Mouse (Mus musculus) hindbrain, embryonic 16.5 days (tissue): ENCODE measurements at regions not wholly inside any gene's neighbourhood (a gene's known extent, or its start where the extent isn't known, plus 50 kb on each side); places are given as distances from the start of the nearest gene placed in this dataset. TPM values are rescaled to one million over a fixed set of nuclear protein-coding genes. Genes with fewer than 3 reads are reported as not detected.

Experiments
- ATAC-seq: fragments of 200-750 bp; cut with Nextera tagmentation; 2 replicates; pipeline ENCODE4 v1.8.0; 2017; ENCODE audit warnings: moderate TSS enrichment, moderate library complexity
- H3K27ac ChIP-seq: fragments of 300-500 bp; sonication (generic); 2 replicates; pipeline ENCODE4 v1.5.1; 2014; ENCODE audit warnings: low read depth, mild to moderate bottlenecking, control low read depth, low read length, moderate library complexity
- H3K27me3 ChIP-seq: fragments of 300-500 bp; sonication (generic); replicated peaks from 2 replicates; pipeline ENCODE4 v1.6.1; 2014; ENCODE audit warnings: low read length; ENCODE audit not compliant: control insufficient read depth, insufficient read depth
- H3K36me3 ChIP-seq: fragments of 300-500 bp; sonication (generic); 2 replicates; pipeline ENCODE4 v1.6.1; 2014; ENCODE audit warnings: mild to moderate bottlenecking, low read length, moderate library complexity, mixed read lengths; ENCODE audit not compliant: control insufficient read depth, insufficient read depth
- H3K4me1 ChIP-seq: fragments of 300-500 bp; sonication (generic); 2 replicates; pipeline ENCODE4 v1.6.1; 2014; ENCODE audit warnings: low read depth, low read length; ENCODE audit not compliant: control insufficient read depth, insufficient read depth
- H3K4me2 ChIP-seq: fragments of 300-500 bp; sonication (generic); 2 replicates; pipeline ENCODE4 v1.6.1; 2014; ENCODE audit warnings: mild to moderate bottlenecking, low read length, control low read depth, moderate library complexity
- H3K4me3 ChIP-seq: fragments of 300-500 bp; sonication (generic); 2 replicates; pipeline ENCODE4 v1.5.1; 2014; ENCODE audit warnings: mild to moderate bottlenecking, low read length, control low read depth, moderate library complexity
- H3K9ac ChIP-seq: fragments of 300-500 bp; sonication (generic); 2 replicates; pipeline ENCODE4 v1.6.1; 2014; ENCODE audit warnings: low read depth, mild to moderate bottlenecking, control low read depth, low read length, moderate library complexity
- H3K9me3 ChIP-seq: fragments of 300-500 bp; sonication (generic); 2 replicates; pipeline ENCODE4 v1.6.1; 2014; ENCODE audit warnings: mild to moderate bottlenecking, low read length, moderate library complexity; ENCODE audit not compliant: control insufficient read depth
- WGBS: fragments of 180-500 bp; shearing (Covaris S2); extraction: QIAGEN DNeasy Blood & Tissue Kit; methylation state at CpG from one replicate; pipeline ENCODE4 v1.1.7; 2014; 5-methylcytosine and 5-hydroxymethylcytosine counted together
- microRNA-seq: library from miRNA; unstranded; fragments of <30 nt; microRNA quantifications from one replicate; pipeline ENCODE4, GENCODE M21; 2017

- Histone ChIP-seq H3K9ac (no peak overlapping the region), H3K4me1 (no peaks in the 10 kb centered on the region), H3K4me2 (no peak overlapping the region), H3K36me3 (no peaks in the 10 kb centered on the region), H3K27ac (no peak overlapping the region), H3K4me3 (no peak overlapping the region), H3K9me3 (no peaks in the 10 kb centered on the region), H3K27me3 (no peaks in the 10 kb centered on the region)
- no peak for ATAC-seq
- 0% methylated on average over 2 of the region's 2 CpGs for WGBS
Observed at GRCm38 (mm10) chr7:77812052-77812903, 925.5 kb downstream of the Ntrk3 start.

- H3K27me3 ChIP-seq, result no peaks in the 10 kb centered on the region
- H3K9ac ChIP-seq, result no peak overlapping the region
- no peaks in the 10 kb centered on the region for H3K36me3 ChIP-seq
- H3K4me3 ChIP-seq, result no peak overlapping the region
- 69% methylated on average over 2 of the region's 2 CpGs for WGBS
- H3K27ac ChIP-seq, result no peak overlapping the region
- H3K9me3 ChIP-seq, result no peaks in the 10 kb centered on the region
- H3K4me1 ChIP-seq, result no peaks in the 10 kb centered on the region
- ATAC-seq, result no peak
- H3K4me2 ChIP-seq, result no peak overlapping the region
Observed at GRCm38 (mm10) chr7:77786801-77787200, 951.0 kb downstream of the Ntrk3 start.

- peak; percentile 93 for ATAC-seq
- no peaks in the 10 kb centered on the region for H3K36me3 ChIP-seq
- no peaks in the 10 kb centered on the region for H3K9me3 ChIP-seq
- H3K4me2 ChIP-seq, result peak overlapping the region; percentile 47
- H3K27ac ChIP-seq, result peak overlapping the region; percentile 13; the same call in 1 of the 2 replicates
- no peaks in the 10 kb centered on the region for H3K27me3 ChIP-seq
- no peak overlapping the region for H3K9ac ChIP-seq
- H3K4me3 ChIP-seq, result 0 out of 2 replicates have a peak overlapping the region, but pooled peaks have one; percentile 6
- WGBS, result 33% methylated on average over 11 of the region's 11 CpGs
- peaks cover 3% of the 10 kb centered on the region; the same call in 1 of the 2 replicates for H3K4me1 ChIP-seq
Observed at GRCm38 (mm10) chr7:77771711-77772449, 965.9 kb downstream of the Ntrk3 start.

- no peak overlapping the region for H3K9ac ChIP-seq
- WGBS, result 73% methylated on average over 4 of the region's 4 CpGs
Observed at GRCm38 (mm10) chr7:77738996-77739765, 998.6 kb downstream of the Ntrk3 start.

More at GRCm38 (mm10) chr7:77738996-77739765, 998.6 kb downstream of the Ntrk3 start:
- Histone ChIP-seq H3K9me3 (no peaks in the 10 kb centered on the region), H3K4me1 (no peaks in the 10 kb centered on the region), H3K27ac (no peak overlapping the region), H3K4me3 (no peak overlapping the region), H3K36me3 (no peaks in the 10 kb centered on the region), H3K4me2 (no peak overlapping the region), H3K27me3 (no peaks in the 10 kb centered on the region)
- no peak for ATAC-seq

Small RNAs in the stretch of these regions (microRNA-seq; reads per million reads assigned to microRNA genes)
- not detected for gene Gm44358
